Mouse (Mus musculus) intestine, embryonic 15.5 days (tissue): ENCODE data around the gene Btbd35f11. TPM values are rescaled to one million over a fixed set of nuclear protein-coding genes. Genes with fewer than 3 reads are reported as not detected.
"Not testable (repeated sequence)": the region's sequence is repeated elsewhere in the genome, so short reads cannot be mapped to it uniquely, and the experiment has no call there.

ENCODE experiments used
- ATAC-seq: fragments of 200-750 bp; cut with Nextera tagmentation; 2 replicates; pipeline ENCODE4 v1.8.0; 2017; ENCODE audit warnings: moderate TSS enrichment, moderate library complexity
- H3K27ac ChIP-seq: fragments of 300-500 bp; sonication (generic); 2 replicates; pipeline ENCODE4 v1.5.1; 2015; ENCODE audit warnings: mild to moderate bottlenecking, inconsistent platforms
- H3K27me3 ChIP-seq: fragments of 300-500 bp; sonication (generic); replicated peaks from 2 replicates; pipeline ENCODE4 v1.6.1; 2015; ENCODE audit warnings: inconsistent platforms
- H3K36me3 ChIP-seq: fragments of 300-500 bp; sonication (generic); 2 replicates; pipeline ENCODE4 v1.6.1; 2015; ENCODE audit warnings: inconsistent platforms
- H3K4me1 ChIP-seq: fragments of 300-500 bp; sonication (generic); replicated peaks from 2 replicates; pipeline ENCODE4 v1.6.1; 2015; ENCODE audit warnings: inconsistent platforms
- H3K4me2 ChIP-seq: fragments of 300-500 bp; sonication (generic); replicated peaks from 2 replicates; pipeline ENCODE4 v1.6.1; 2015; ENCODE audit warnings: mild to moderate bottlenecking, inconsistent platforms
- H3K4me3 ChIP-seq: fragments of 300-500 bp; sonication (generic); replicated peaks from 2 replicates; pipeline ENCODE4 v1.5.1; 2015; ENCODE audit warnings: inconsistent platforms
- H3K9ac ChIP-seq: fragments of 300-500 bp; sonication (generic); 2 replicates; pipeline ENCODE4 v1.6.1; 2015; ENCODE audit warnings: inconsistent platforms
- H3K9me3 ChIP-seq: fragments of 300-500 bp; sonication (generic); 2 replicates; pipeline ENCODE4 v1.6.1; 2016; ENCODE audit warnings: inconsistent platforms
- WGBS: fragments of 180-500 bp; shearing (Covaris S2); methylation state at CpG from one replicate; pipeline ENCODE4 v1.1.7; 2015; 5-methylcytosine and 5-hydroxymethylcytosine counted together
- polyA plus RNA-seq: library from polyadenylated mRNA; unstranded; fragments of >200 nt; fragmentation: Nextera tagmentation; extraction: Ambion mirVana; gene quantifications from 2 replicates; pipeline ENCODE4 v1.2.1, GENCODE M21; 2015

The Btbd35f11 gene
- polyA plus RNA-seq: not detected in 2 replicates

GRCm38 (mm10) chrX:3443590-3443989, at the start of gene Btbd35f11:
Btbd35f11 (minus strand) TSS chrX:3443690.
- not testable (repeated sequence) for H3K9me3 ChIP-seq, H3K9ac ChIP-seq, H3K27ac ChIP-seq, ATAC-seq, H3K4me1 ChIP-seq, H3K4me3 ChIP-seq, H3K36me3 ChIP-seq, H3K27me3 ChIP-seq, H3K4me2 ChIP-seq
- 70% methylated on average over 2 of the region's 3 CpGs for WGBS

- H3K9me3 ChIP-seq, H3K27me3 ChIP-seq, H3K4me3 ChIP-seq, H3K4me2 ChIP-seq, H3K27ac ChIP-seq, H3K36me3 ChIP-seq, H3K9ac ChIP-seq, H3K4me1 ChIP-seq, ATAC-seq: not testable (repeated sequence)
- 90% methylated on average over 1 of the region's 2 CpGs for WGBS
Measured at GRCm38 (mm10) chrX:3409946-3410345, 33.5 kb downstream of the Btbd35f11 start.

Other genes starting within 250 kb of the Btbd35f11 start
- not detected in 2 replicates for gene Btbd35f24, start 247.9 kb downstream of the Btbd35f11 start, polyA plus RNA-seq